Mouse (Mus musculus) gastrocnemius, postnatal 10 days (tissue): ENCODE results near the gene Rcc1l. TPM values are rescaled to one million over a fixed set of nuclear protein-coding genes. Genes with fewer than 3 reads are reported as not detected.

Source experiments
- DNase-seq: peaks from one replicate; pipeline ENCODE4 v3.0.0; 2021; ENCODE audit warnings: mixed read lengths
- long read RNA-seq, 2 experiments: library from polyadenylated mRNA; stranded (forward); transcript quantifications; one replicate each; pipeline ENCODE4 v2.0.0; 2021
- total RNA-seq, 2 experiments: library from RNA; stranded (reverse); gene quantifications; 2 replicates each; pipeline ENCODE4 v1.2.3; 2021

The Rcc1l gene
- total RNA-seq: 10 to 100 TPM; 17.2 to 17.4 TPM
- long read RNA-seq, experiment 1, transcript Rcc1l-201 (11 exons, 2,321 nt): major isoform, 25 of 45 reads
- long read RNA-seq, experiment 1, partial matches to known transcripts: 2 of 45 reads
- long read RNA-seq, experiment 1, other reads (novel, unspliced or antisense): 18 of 45 reads
- long read RNA-seq, experiment 2, transcript Rcc1l-201 (11 exons, 2,321 nt): major isoform, 46 of 61 reads
- long read RNA-seq, experiment 2, partial matches to known transcripts: 3 of 61 reads
- long read RNA-seq, experiment 2, other reads (novel, unspliced or antisense): 12 of 61 reads

DNA sequence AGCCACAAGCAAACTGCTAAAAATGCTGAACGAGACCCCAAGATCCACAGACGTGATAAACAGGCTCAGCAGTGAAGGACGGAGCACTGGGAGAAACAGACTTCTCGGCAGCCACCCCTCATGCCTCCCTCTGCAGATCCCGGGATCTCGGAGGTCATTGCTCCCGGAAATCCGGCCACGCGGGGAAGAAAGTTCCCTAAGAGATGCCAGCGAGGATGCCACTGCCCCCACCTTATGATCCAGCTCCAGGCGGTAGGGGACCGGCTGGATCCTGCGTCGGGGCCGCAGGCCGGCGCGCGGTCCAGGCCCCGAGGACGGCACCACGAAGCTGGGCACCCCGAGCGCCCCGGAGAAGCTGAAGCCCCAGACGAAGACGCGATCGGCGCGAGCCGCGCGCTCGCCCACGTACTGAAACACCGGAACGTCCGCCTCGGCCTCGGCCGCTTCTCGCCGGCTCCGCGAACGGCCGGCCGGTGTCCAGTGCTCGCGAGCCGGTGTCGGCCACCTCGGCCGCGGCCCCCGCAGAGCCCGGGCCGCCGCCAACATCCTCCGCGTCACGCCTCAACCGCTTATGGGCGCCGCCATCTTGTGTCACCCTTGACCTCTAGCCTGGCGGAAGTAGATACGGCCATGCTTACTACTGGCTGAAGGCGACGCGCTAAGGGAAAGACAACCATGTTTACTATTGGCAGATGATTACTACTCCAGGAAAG is at the start of gene Rcc1l:
TSS of gene Rcc1l (minus strand) at position 606 of the 713 bp plus-strand sequence.
- peak; percentile 78 for DNase-seq

DNA sequence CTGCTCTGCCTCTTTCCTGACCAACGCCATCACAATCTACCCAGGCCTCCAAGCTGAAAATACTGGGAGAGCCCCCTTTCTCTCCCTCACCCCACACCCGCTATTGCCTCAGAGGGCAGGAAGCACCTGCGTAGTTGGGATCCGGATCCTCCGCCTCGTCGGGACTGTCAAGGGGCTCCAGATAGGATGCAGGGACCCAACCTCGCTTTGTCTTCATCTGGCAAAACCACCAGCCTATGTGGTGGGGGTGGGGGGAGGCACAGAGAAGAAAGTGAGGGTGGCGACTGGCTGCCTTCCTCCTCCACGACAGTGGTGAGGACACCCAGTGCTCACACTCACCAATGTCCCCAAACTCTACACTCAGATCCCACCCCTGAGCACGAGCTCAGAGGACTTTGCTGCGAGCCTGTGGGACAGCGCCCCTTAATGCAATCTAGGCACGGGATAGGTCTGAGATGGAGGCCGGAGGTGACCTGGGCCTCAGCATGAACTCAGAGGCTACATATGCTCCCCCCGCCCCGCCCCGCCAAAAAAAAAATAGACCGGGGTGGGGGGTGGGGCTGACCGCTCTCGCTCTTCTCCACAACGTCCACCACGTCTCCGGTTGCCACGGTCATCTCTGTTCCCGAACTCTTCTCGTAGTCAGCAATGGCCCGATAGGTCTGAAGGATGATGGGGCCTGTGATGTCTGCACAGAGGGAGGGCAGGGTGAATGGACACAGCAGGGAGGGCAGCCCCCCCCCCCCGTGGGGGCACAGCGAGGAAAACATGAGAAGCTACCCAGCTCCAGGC is 48.7 kb upstream of the Rcc1l start:
- no peak for DNase-seq

DNA sequence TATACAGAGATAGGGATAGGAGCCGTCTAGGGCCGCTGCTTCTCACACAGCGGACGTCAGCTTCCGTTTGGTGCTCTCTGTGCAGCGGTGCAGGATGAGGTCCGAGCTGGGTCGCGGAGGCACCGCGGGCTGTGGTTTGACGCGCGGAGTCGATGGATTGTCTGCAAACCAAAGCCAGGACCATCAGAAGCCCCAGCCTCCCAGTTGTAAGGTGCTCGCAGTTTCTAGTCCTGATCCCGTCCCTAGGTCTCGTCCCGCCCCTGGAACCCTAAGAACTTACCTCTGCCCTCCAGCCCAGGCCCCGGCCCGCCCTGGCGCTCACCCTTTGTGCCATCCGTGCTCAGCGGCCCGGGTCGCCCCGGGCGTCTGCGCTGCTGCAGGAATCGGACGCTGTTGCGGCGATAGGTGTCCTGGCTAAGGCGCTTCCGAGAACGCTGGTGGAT is 45.2 kb upstream of the Rcc1l start:
- DNase-seq: no peak

DNA sequence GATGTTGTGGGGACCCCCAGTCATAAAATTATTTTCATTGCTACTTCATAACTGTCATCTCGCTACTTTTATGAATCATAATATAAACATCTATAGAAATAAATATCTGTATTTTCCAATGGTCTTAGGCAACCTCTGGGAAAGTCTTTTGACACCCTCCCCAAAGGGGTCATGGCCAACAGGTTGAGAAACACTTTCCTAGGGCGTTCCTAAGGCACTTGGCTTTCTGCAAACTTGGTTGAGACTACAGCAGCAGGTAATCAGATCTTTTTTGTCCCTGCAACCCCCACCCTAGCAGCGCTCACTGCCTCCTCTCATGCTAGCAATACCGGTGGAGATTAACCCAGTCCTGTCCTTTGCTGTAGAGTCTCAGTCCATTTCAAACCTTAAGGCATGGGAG is 44.7 kb upstream of the Rcc1l start:
- DNase-seq: no peak

DNA sequence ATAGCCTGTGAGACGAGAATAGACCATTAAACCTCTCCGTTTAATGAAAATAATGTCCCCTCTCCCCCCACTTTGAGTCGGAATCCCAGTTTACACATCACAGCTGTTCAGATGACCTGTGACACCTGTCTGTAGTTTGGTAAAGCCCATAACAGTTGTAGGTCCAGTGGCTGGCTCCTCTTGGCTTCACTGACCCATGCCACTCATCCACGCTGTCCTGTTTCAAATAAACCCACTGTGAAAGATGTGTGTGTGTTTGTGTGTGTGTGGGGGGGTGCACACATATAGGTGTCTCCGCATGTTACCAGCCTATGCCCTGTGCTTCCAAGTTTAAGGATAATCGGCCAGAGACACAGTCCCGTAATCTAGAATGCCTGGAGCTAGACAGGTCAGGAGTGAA is 41.3 kb upstream of the Rcc1l start:
- no peak for DNase-seq

DNA sequence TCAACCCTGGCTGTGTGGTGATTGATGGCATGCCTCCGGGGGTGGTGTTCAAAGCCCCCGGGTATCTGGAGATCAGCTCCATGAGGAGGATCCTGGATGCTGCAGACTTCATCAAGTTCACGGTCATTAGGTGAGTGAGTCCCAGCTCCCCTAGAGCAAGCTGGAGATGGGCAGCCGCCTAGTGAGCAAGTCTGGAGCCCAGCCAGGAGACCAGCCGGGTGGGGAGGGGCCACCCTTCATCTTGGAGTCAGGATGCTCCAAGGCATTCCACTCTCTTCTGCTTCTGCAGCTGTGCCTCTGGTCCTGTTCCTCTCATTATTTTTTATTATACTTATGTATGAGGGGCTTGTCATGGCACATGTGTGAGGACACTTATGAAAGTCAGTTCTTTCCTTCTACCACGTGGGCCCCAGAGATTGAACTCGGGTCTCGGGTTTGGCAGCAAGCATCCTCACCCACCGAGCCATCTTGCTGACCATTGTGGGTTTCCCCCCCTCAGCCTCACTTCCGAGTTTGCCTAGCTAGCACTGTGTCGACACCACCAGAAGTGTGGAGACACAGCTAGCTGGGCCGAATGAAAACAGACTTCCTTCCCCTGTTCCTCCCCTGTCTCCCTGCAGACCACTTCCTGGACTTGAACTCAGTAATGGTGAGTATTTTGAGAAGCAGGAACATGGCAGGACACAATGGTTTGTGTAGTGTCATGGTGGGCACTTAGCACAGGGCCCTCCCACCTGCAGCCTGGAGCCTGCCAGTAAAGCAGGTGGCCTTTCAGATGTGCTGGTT is 37.6 kb upstream of the Rcc1l start:
- no peak for DNase-seq

DNA sequence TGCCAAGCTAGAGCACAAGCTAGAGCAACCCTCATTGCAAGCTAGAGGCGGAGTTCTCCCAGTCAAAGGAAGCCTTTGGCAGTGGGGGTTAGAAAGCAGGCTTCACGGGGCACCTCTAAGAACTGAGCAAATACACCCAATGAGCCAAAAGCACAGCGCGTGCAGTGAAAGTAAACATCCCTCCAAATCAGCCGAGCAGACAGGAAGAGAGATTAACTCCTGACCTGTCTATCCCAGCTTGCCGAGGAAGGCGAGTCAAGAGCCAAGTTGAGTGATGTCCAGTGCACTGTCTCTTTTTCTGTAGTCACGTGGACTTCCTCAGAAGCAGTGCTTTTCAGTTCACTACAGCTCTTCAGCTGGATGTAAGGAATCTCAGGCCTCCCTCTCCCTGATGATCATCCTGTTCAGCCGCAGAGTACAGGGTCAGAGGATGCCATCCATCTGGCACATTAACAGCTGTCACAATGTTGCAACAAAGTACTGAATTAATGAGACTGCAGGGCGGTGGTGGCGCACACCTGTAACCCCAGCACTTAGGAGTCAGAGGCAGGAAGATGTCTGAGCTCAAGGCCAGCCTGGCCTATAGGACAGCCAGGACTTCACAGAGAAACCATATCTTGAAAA is 33.5 kb upstream of the Rcc1l start:
- DNase-seq: no peak

DNA sequence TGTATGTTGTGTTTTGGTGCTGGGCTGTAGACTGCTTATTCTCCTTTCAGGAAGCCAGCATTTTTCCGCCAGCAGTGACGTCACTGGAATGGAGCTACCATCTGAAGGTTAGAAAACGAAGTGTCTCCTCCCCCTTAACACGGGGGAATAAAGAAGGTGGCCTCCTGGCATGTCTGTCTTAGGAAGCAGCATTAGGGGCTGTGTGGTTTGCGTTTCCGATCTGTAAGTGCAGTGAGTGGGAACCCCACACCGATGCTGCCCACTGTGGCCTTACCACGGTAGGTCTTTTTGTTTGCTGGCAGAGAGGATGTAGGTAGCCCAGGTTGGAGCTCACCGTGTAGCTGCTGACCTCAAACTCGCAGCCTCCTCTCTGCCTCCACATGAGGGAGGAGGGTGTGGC is 30.1 kb upstream of the Rcc1l start:
- no peak for DNase-seq

DNA sequence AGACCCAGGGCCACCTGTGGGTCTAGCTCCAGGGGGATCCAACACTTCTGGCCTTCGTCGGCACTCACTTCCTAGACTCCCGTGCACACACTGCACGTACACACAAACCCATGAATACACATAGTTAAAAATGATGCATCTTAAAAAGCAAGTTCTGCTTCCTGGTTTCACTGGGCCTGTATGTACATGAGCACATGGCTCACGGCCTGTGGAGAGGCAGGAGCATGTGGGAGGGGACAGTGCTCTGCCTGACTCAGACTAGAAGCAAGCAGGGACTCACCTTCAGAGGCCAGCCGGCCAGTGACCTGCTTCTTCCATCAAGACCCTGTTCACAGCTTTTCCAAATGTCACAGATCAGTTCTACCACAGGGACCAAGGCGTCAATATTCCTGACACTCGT is 17.1 kb upstream of the Rcc1l start:
- no peak for DNase-seq

DNA sequence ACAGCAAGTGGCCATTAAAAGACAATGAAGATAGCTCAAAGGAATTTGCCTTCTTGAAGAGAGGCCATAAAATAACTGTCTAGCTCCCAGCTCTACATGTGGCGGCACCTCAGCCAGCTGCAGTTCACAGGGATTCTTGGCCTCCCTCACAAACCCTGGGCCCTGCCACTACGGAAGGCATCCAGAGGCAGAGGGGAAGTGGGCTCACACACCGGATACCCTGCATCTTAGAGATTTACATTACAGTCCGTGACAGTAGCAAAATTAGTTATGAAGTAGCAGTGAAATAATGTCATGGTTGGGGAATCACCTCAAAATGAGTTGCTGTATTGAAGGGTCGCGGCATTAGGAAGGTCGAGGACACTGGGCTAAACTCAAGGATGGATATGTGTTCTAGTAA is 12.0 kb upstream of the Rcc1l start:
- no peak for DNase-seq

DNA sequence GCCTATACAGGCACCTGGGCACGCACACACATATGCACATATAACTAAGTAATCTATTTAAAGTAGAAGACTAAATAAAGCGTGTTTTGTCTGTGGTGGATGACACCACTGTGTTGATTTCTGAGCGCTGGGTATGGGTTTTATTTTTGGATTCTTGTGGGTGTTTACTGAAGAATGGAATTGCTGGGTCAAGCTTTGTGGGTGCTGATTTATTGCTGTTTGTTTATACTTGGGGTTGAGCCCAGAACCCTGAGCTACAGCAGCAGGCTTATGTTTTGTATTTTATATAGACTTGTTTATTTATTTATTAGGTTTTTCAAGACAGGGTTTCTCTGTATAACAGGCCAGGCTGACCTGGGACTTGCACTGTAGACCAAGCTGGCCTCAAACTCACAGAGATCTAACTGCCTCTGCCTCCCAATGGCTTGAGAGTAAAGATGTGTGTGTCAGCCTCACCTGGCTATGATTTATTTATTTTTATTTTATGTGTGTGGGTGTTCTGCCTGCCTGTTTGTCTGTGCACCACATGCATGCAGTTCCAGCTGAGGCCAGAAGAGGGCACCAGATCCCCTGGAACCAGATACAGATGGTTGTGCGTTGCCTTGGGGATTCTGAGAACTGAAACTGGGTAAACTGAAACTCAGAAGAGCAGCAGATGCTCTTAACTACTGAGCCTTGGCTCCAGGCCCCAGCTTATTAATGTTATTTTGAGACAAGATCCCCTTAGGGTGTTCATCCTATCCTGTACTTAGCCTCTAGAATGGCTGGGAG is 10.6 kb upstream of the Rcc1l start:
- peak; percentile 47 for DNase-seq

DNA sequence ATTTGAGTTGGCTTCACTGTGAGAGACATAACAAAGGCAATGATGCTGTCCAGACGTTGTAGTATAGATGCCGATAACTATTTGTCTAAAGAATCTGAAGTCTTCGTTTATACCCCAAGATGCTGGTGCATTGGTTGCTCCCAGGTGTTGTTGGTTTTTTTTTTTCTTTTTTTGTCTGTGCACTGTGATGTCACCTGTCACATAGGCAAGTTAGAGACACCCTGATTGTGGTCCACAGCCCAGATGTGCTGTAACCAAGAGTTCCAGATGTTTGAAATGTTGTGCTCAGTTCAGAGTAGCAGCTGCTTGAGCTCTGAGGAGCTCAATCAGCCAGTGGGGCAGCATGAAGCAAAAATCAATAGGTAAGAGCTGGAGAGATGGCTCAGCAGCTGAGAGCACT is 9.5 kb upstream of the Rcc1l start:
- no peak for DNase-seq

DNA sequence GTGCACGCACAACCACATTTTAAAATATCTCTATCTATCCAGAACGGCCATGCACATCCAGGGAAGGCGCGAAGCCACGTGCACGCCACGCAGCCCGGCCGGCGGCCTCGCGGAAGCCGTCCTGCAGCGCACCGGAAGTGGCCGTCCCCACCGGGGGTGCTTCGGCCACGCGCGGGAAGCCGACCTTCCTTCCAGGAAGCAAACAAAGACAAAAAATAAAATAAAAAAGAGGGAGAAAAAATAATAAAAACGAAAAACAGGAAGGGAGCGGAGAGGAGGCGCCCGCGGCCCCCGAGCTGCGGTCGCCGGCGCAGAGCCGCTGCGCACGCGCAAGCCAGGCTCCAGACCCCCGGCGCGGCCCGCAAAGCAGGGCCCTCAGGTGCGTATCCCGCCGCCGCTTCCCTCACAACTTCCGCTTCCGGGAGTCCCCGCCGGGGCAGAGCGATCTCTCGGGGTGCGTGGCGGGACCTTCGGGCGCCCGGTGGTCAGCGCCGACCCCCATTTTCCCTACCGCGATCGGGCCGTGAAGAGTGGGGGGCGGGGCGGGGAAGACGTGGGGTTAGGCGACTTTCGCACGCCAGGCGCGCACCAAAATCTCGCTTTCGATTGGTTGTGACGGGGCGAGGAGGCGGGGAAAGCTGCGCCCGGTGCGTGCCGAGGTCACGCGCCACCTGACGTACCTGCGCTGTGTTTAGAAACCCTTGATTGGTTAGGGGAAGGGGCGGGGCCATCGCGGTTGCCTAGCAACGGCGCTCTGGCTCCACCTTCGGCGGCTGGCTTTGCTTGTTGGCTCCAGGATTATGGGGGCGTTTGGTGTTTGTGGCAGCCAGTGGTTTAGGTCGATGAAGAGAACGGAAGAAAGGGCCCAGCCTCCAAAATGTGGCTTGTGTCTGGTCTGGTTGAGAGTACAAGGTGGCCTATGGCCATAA is 7.6 kb upstream of the Rcc1l start, which contains the start of gene Gtf2ird2:
TSS of gene Gtf2ird2 (plus strand) at position 140 of the 929 bp plus-strand sequence.
- DNase-seq: peak; percentile 98

DNA sequence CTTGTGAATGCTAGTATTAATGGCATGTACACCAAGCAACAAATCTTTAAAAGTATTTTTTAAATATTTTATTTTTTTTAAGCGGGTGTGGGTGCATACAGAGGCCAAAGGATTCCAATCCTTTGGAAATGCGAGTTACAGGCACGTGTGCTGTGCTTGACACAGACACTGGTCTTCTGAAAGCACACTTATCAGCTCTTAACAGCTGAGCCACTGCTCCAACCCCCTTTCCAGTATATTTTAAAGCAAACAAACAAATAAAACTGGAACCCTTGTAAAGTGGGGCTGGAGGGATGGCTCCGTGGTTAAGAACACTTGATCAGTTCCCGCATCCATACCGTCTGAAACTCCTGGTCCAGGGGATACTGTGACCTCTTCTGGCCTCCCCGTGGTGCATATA is 6.6 kb upstream of the Rcc1l start:
- no peak for DNase-seq

DNA sequence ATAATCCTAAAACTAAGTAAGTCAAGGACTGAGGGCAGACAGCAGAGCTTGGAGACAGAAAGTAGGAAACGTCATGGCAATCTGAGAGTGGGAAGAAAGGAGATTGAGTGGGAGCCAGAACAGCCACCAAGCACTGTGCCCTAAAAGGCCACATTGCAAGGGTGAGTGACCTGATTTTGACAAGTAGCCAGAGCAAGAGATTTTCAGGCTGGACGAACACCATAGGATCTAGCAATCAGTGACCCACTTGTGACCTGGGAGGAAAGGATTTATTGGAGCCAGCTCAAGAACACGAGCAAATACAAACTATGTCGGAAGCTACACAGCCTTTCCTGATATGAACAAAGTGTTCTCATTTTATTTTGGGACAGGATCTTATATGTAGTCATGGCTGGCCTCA is 6.2 kb upstream of the Rcc1l start:
- no peak for DNase-seq

DNA sequence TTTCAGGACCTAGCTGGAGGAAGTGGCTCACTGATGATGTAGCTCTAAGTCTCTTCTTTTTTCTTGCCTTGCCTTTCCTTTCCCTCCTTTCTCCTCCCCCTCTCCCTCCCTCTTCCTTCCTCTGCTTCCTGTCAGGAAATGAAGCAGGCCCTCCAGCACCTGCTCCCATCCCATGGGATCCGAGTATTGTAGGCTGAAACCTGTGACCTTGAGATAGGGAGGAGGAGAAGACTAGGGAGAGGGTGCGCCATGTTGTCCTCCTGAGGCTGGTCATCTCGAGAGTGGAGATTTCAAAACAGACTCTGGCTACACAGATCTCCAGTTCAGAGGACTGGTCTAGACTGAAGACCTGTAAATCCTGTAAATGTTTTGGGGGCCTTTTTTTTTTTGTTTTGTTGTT is 5.6 kb upstream of the Rcc1l start:
- no peak for DNase-seq

DNA sequence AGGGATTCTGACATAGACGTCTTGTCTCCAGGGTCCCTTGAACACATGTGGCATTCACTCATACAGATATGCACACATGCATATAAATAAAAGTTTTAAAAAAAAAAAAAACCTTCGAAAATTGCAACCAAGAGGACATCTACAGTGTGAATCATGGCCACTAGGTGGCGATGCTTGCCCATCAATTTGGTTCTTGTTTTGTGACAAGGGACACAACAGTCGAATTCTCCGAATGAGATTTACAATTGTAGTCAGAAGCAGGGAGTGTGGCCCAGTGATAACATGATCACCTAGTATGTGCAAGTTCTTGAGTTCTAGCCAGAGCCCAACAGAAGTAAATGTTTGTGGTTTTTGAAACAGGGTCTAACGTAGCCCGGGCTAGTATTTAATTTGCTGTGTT is 3.3 kb upstream of the Rcc1l start:
- DNase-seq: peak; percentile 80

DNA sequence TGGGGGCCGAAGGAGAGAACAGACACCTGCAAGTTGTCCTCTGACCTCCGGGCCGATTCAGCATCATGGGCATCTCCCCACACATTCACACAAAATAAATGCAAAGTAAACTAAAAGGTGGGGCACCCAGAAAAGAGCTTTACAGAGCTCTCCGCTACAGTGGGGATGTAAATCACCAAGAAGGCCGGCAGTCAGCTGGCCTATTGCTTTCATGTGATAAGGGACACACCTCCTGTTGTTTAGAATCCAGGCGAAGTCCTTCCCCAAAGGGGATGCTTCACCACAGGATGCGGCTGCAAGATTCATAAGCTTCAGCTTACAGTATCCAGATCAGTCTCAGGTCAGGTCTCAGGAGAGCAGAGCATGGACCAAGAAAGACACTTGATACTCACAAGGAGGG is 2.0 kb upstream of the Rcc1l start:
- no peak for DNase-seq

DNA sequence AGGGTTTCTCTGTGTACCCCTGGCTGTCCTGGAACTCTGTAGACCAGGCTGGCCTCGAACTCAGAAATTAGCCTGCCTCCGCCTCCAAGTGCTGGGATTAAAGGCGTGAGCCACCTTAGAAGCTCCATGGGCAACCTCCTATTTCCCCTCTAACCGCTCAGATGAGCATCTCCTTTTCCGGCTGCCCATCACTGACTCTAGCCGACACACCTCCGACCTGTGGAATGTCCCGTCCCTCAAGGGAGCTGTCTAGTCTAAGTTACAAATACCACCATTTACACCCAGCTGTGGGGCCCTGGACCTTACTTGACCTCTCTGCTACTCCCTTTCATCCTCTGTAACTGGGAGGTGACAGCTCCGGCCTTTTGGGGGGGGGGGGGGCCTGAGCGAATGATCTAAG is 878 bp downstream of the Rcc1l start:
- no peak for DNase-seq

DNA sequence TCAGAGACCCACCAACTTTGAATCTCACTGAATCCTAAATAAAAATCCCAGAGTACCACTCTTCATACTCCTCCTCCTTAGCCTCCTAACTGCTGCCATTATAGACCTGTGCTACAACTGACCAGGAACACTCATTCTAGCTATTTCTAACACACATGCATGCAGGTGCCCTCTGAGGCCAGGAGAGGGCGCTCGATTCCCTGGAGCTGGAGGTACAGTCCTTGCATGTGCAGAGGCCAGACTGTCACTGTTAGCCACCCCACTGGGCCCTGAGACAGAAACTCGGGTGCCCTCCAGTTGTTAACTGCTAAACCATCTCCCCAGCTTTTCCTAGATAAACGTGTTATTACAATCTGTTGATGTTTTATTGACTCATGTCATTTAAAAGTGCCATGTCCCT is 3.4 kb downstream of the Rcc1l start:
- peak; percentile 50 for DNase-seq
